9 mouse cellular contexts compared by ENCODE assay signal in genomic region chr7:110816037-110816436, GRCm38 (mm10). TPM values are rescaled to one million over a fixed set of nuclear protein-coding genes. Genes with fewer than 3 reads are reported as not detected.
DNase-seq lines count a peak whose midpoint lies in the region; ATAC-seq and TF ChIP-seq lines count a peak whose summit lies in the region.
"Had no signal": no experiment of that assay in that cellular context is flagged by ENCODE, and none has a peak within 500 bp of the region (broad histone marks: within the 10 kb centered on the region; RNA-seq: fewer than 3 reads in every experiment).

No protein-coding gene starts in this region.

- no peak overlapping the region for H3K9ac ChIP-seq in MEL (ENCODE audit: control insufficient read depth, low read depth, low read length, poor library complexity, severe bottlenecking)
- no peak overlapping the region for H3K9ac ChIP-seq in kidney, embryonic 15.5 days

- H3K79me2 ChIP-seq in MEL (ENCODE audit: control insufficient read depth, insufficient read depth, low read length, poor library complexity) = no peaks in the 10 kb centered on the region

- DNase-seq in heart, adult 11 months = peak; percentile 92
- no peak for DNase-seq in heart, embryonic 10.5 days (ENCODE audit: low spot score)
- DNase-seq in 3T3-L1 (ENCODE audit: low read depth, low spot score) = peak; percentile 87
- peak; percentile 85 for DNase-seq in MEL (ENCODE audit: low read depth, low spot score)
- DNase-seq in embryo, embryonic 11 days = peak; percentile 77
- no peak for DNase-seq in ovary, postnatal 36 days (ENCODE audit: low spot score)

- TF ChIP-seq EP300 in MEL (IDR thresholded peaks at IDR 0.05; ENCODE audit: low read depth in 1 of 2, low read length in 2 of 2) = no peak

- no peak overlapping the region for H3K27ac ChIP-seq in heart, embryonic 10.5 days
- no peak overlapping the region for H3K27ac ChIP-seq in MEL (ENCODE audit: control insufficient read depth, low read depth, low read length)
- no peak overlapping the region for H3K27ac ChIP-seq in kidney, embryonic 15.5 days

- peaks cover 28% of the 10 kb centered on the region for H3K4me1 ChIP-seq in heart, embryonic 10.5 days
- peaks cover 8 to 13% of the 10 kb centered on the region in 2 experiments for H3K4me1 ChIP-seq in MEL (ENCODE audit: control insufficient read depth in 1 of 2, insufficient read depth in 2 of 2, low read length in 2 of 2)
- peaks cover 9% of the 10 kb centered on the region for H3K4me1 ChIP-seq in kidney, embryonic 15.5 days

- H3K36me3 ChIP-seq in heart, embryonic 10.5 days = peaks cover 12% of the 10 kb centered on the region
- peaks cover 3 to 11% of the 10 kb centered on the region in 2 experiments for H3K36me3 ChIP-seq in MEL (ENCODE audit: control insufficient read depth in 1 of 2, insufficient read depth in 2 of 2, low read length in 2 of 2)
- peaks cover 28% of the 10 kb centered on the region; the same call in 1 of the 2 replicates for H3K36me3 ChIP-seq in kidney, embryonic 15.5 days

- H3K9me3 ChIP-seq in heart, embryonic 10.5 days = no peaks in the 10 kb centered on the region
- H3K9me3 ChIP-seq in MEL (replicated peaks; ENCODE audit: insufficient read depth, low read length) = no peaks in the 10 kb centered on the region
- no peaks in the 10 kb centered on the region for H3K9me3 ChIP-seq in kidney, embryonic 15.5 days (replicated peaks)
- H3K9me3 ChIP-seq: megakaryocyte, embryonic 14.5 days had no signal

- H3K27me3 ChIP-seq in heart, embryonic 10.5 days (ENCODE audit: insufficient read depth, poor library complexity, severe bottlenecking) = no peaks in the 10 kb centered on the region
- no peaks in the 10 kb centered on the region for H3K27me3 ChIP-seq in MEL (ENCODE audit: control insufficient read depth in 1 of 2, insufficient read depth in 2 of 2, low read length in 2 of 2)
- no peaks in the 10 kb centered on the region for H3K27me3 ChIP-seq in kidney, embryonic 15.5 days
- H3K27me3 ChIP-seq: megakaryocyte, embryonic 14.5 days had no signal

- no peak overlapping the region for H3K4me2 ChIP-seq in kidney, embryonic 15.5 days

- peak; percentile 52; the same call in 1 of the 2 replicates for ATAC-seq in kidney, embryonic 15.5 days (replicated peaks; ENCODE audit: low FRiP score)
- peak; percentile 80 for ATAC-seq in megakaryocyte progenitor cell, adult 5-6 weeks (replicated peaks; ENCODE audit: poor library complexity)

- no peak for TF ChIP-seq POLR2A in MEL (IDR thresholded peaks at IDR 0.05; ENCODE audit: control insufficient read depth in 1 of 2, insufficient read depth in 1 of 2, low read depth in 1 of 2, low read length in 2 of 2, poor library complexity in 1 of 2)

- TF ChIP-seq CTCF in MEL (IDR thresholded peaks at IDR 0.05 in 2 of 3, conservative IDR thresholded peaks at IDR 0.05 in 1 of 3; ENCODE audit: control insufficient read depth in 1 of 3, insufficient read depth in 1 of 3, low read depth in 2 of 3, low read length in 3 of 3, poor library complexity in 1 of 3, severe bottlenecking in 1 of 3) = peak; percentile 65 to 97 (median 84)

- peak; percentile 93 for TF ChIP-seq RAD21 in MEL (IDR thresholded peaks at IDR 0.05; ENCODE audit: low read depth, low read length)

- 69% methylated on average over 5 of the region's 5 CpGs for WGBS in heart, embryonic 10.5 days
- 67% methylated on average over 5 of the region's 5 CpGs for WGBS in kidney, embryonic 15.5 days

- no peak overlapping the region for H3K4me3 ChIP-seq in heart, embryonic 10.5 days
- H3K4me3 ChIP-seq in MEL (ENCODE audit: control insufficient read depth in 1 of 2, insufficient read depth in 1 of 2, low read depth in 2 of 2, low read length in 2 of 2) = no peak overlapping the region
- H3K4me3 ChIP-seq in kidney, embryonic 15.5 days (replicated peaks) = no peak overlapping the region
- H3K4me3 ChIP-seq: megakaryocyte, embryonic 14.5 days had no signal

TF ChIP-seq in MEL, 35 proteins besides CTCF, POLR2A, EP300 and RAD21:
- TF ChIP-seq ELF1 (IDR thresholded peaks at IDR 0.05; ENCODE audit: low read depth, low read length) (peak; percentile 42; the same call in 1 of the 2 replicates), JUND (IDR thresholded peaks at IDR 0.05; ENCODE audit: low read depth, low read length) (0 out of 2 replicates have a peak, but pooled peaks have one; percentile 36), MYC (IDR thresholded peaks at IDR 0.05; ENCODE audit: low read depth, low read length) (0 out of 2 replicates have a peak, but pooled peaks have one; percentile 20), SMC3 (IDR thresholded peaks at IDR 0.05; ENCODE audit: low read depth, low read length) (peak; percentile 99), BHLHE40 (IDR thresholded peaks at IDR 0.05; ENCODE audit: borderline replicate concordance, low read depth, low read length) (0 out of 2 replicates have a peak, but pooled peaks have one; percentile 29), TBP (IDR thresholded peaks at IDR 0.05; ENCODE audit: low read depth, low read length) (0 out of 2 replicates have a peak, but pooled peaks have one; percentile 22), SIN3A (IDR thresholded peaks at IDR 0.05; ENCODE audit: low read length) (peak; percentile 65), GATA1 (IDR thresholded peaks at IDR 0.05; ENCODE audit: low read depth, low read length) (0 out of 2 replicates have a peak, but pooled peaks have one; percentile 32), MYB (IDR thresholded peaks at IDR 0.05; ENCODE audit: low read depth, low read length) (no peak), RCOR1 (IDR thresholded peaks at IDR 0.05; ENCODE audit: low read depth, low read length) (no peak), ETS1 (IDR thresholded peaks at IDR 0.05; ENCODE audit: low read depth, low read length) (0 out of 2 replicates have a peak, but pooled peaks have one; percentile 22), USF1 (IDR thresholded peaks at IDR 0.05; ENCODE audit: low read depth, low read length) (no peak), ZC3H11A (IDR thresholded peaks at IDR 0.05; ENCODE audit: low read depth, low read length) (peak; percentile 97)
TF ChIP-seq in MEL: peak in this region for 10.

RNA-seq across cellular contexts. Expression of gene Rnf141, which starts 28.2 kb away (rescaled TPM):
- 29.3 and 31.6 TPM in 2 replicates for polyA plus RNA-seq in heart, embryonic 10.5 days (2016; fragmentation: Nextera tagmentation; extraction: Ambion mirVana)
- 19.7 and 23.3 TPM in 2 replicates for total RNA-seq in MEL (2012; rRNA removed)
- 10 to 100 TPM in 1 of 2 experiments, not detected in 1; 18.8 TPM for polyA plus RNA-seq in MEL (2012; ENCODE audit: insufficient read depth in 1 of 2, insufficient read length in 2 of 2, low read depth in 1 of 2, low replicate concordance in 2 of 2, missing spikeins in 1 of 2)
- 30.2 and 30.8 TPM in 2 replicates for polyA plus RNA-seq in kidney, embryonic 15.5 days (2015; fragmentation: Nextera tagmentation; extraction: Ambion mirVana)
- total RNA-seq in megakaryocyte progenitor cell, adult 5-6 weeks (2015) = 20.1 and 34.9 TPM in 2 replicates
- 26.2 and 35.4 TPM in 2 replicates for total RNA-seq in megakaryocyte progenitor cell, adult 5-6 weeks (2017)

RNA-seq across cellular contexts. Expression of gene Lyve1, which starts 47.0 kb away (rescaled TPM):
- polyA plus RNA-seq in heart, embryonic 10.5 days (2016; fragmentation: Nextera tagmentation; extraction: Ambion mirVana) = 1.6 and 3.6 TPM in 2 replicates
- total RNA-seq in MEL (2012; rRNA removed) = not detected in 2 replicates
- polyA plus RNA-seq in MEL (2012; ENCODE audit: insufficient read depth in 1 of 2, insufficient read length in 2 of 2, low read depth in 1 of 2, low replicate concordance in 2 of 2, missing spikeins in 1 of 2) = not detected
- polyA plus RNA-seq in kidney, embryonic 15.5 days (2015; fragmentation: Nextera tagmentation; extraction: Ambion mirVana) = 6.5 and 9.1 TPM in 2 replicates
- 0.10 TPM in 1 of 2 replicates, not detected in the other for total RNA-seq in megakaryocyte progenitor cell, adult 5-6 weeks (2015)
- not detected in 2 replicates for total RNA-seq in megakaryocyte progenitor cell, adult 5-6 weeks (2017)

RNA-seq across cellular contexts. Expression of gene Ampd3, which starts 48.0 kb away (rescaled TPM):
- 4.9 and 5.7 TPM in 2 replicates for polyA plus RNA-seq in heart, embryonic 10.5 days (2016; fragmentation: Nextera tagmentation; extraction: Ambion mirVana)
- total RNA-seq in MEL (2012; rRNA removed) = 11.7 and 14.8 TPM in 2 replicates
- 10 to 100 TPM in 1 of 2 experiments, not detected in 1; 22.3 TPM for polyA plus RNA-seq in MEL (2012; ENCODE audit: insufficient read depth in 1 of 2, insufficient read length in 2 of 2, low read depth in 1 of 2, low replicate concordance in 2 of 2, missing spikeins in 1 of 2)
- polyA plus RNA-seq in kidney, embryonic 15.5 days (2015; fragmentation: Nextera tagmentation; extraction: Ambion mirVana) = 7.1 and 9.8 TPM in 2 replicates
- total RNA-seq in megakaryocyte progenitor cell, adult 5-6 weeks (2015) = 8.6 and 9.1 TPM in 2 replicates
- total RNA-seq in megakaryocyte progenitor cell, adult 5-6 weeks (2017) = 3.8 and 10.8 TPM in 2 replicates

Comparison
In these comparisons a context has a peak if more than half of its experiments do, and no peak if none do; other contexts are left out.
1. DNase-seq: peak in heart, adult 11 months (single experiment), 3T3-L1 (single experiment), MEL (single experiment) and embryo, embryonic 11 days (single experiment); none in heart, embryonic 10.5 days (single experiment) and ovary, postnatal 36 days (single experiment).